Mouse (Mus musculus): Measurements from ENCODE around the gene Olfr1200.

Olfr1200 gene

DNA sequence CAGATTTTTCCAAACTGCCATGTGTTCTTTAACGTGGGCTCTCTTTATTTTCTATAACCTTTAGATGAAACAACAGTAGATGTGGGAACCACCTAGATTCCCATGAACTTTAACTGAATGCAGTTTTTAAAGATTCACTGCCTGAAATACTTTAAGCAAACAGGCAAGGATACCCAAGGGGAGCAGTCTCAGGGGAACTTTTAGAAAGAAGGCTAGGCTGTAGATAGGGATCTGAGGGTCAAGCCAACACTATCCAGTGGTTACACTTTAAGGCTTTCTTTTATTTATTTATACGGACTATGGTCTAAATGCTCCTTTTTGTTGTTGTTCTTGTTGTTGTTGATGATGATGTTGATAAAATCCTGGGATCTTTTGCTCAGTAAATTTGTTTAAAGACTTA lies at the start of gene Olfr1200:
TSS of gene Olfr1200 (minus strand) at position 101 of the 400 bp plus-strand sequence.
- DNase-seq (ENCODE audit: low read depth, low spot score) = no peak

DNA sequence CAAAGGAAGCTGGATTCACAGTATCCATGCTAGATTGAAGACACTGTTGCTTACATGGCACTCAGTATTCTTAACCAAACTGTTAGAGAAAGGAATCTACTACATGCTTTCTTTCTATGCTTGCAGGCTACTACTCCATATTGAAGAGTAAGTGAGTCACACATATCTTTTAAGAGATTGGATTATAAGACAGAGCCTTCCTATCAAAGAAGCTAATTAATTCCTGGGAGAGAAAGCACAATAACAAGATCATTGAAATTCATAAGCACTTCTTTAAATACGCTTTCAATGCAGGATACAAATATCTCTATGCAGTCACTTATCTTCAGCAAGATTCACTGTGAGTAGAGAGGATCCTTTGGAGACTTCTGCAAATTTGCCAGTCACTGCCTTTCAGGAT lies 43.9 kb upstream of the Olfr1200 start, which contains the start of gene Olfr1202:
TSS of gene Olfr1202 (plus strand) at position 301 of the 400 bp plus-strand sequence.
- DNase-seq (ENCODE audit: low read depth, low spot score) = no peak

DNA sequence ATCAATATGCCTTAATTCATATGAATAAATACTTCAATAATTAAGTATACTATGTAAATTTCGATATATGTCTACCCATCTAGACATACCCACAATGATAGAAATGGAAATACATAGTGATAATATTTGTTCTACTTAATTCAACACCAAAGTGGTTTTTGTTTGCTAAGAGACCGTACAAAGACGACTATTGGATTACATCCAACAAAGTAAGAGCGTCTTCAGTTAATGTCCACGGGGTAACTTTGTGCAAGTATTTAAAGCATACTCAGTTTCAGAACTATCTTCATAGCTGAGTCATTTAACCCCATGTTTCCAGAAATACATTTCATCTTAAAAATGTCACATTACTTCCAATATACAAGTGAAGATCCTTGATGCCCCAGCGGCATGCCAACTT lies 22.4 kb upstream of the Olfr1200 start, which contains the start of gene Olfr1201:
TSS of gene Olfr1201 (plus strand) at position 301 of the 400 bp plus-strand sequence.
- no peak for DNase-seq (ENCODE audit: low read depth, low spot score)

DNA sequence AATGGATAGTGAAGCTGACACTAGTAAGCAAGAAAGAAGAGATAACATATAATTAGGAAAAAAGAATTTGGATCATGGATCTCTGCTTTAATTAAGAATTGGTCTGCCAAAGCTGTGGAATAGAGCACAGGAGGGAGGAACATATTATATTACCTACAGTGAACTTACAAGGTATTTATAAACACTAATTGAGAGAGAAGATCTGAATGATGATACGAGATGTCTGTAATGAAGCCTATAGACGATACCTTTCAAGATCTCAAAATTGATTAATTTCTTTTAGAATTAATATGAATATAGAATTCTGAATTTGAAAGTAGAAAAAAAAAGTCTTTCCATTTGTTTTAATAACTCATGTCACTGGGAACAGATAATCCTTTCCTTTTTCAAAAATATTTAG lies 9.9 kb downstream of the Olfr1200 start, which contains the start of gene Olfr1199:
TSS of gene Olfr1199 (minus strand) at position 101 of the 400 bp plus-strand sequence.
- no peak for DNase-seq (ENCODE audit: low read depth, low spot score)

DNA sequence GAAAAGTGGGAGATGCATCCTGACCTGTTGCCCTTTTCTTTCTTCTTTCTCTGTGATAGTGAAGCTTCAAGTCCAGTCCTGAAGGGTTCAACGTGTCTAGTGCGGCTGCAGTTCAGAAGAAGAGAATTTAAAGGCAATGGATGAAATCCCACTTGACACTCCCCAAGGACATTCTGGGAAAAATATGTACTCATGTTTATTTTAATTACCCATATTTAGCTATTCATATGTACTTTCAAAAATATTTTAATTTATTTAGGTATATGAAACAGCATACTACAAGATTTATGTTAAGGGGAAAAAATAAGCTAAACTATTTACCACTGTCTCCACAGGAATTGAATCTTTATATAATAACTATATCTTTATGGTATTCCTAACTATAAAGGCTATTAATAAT lies 19.0 kb downstream of the Olfr1200 start, which contains the start of gene Olfr1198:
TSS of gene Olfr1198 (minus strand) at position 101 of the 400 bp plus-strand sequence.
- DNase-seq (ENCODE audit: low read depth, low spot score) = no peak

DNA sequence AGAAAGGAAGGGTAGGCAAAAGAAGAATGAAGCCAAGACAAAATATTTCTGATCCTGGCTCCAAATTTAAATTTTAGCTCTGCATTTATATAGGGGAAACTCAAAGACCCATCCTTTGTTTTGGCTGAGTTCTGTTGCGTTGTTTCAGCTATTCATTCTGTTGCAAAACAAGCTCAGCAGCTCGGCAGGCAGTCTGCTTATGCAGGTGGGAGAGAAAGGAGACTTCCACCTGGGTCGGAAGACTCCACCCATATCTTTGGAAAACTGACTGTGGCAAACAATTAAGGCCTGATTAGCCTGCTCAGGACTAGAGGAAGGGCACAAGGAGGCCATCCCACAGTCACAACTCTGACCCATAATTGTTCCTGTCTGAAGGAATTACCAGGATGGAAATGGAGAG lies 26.9 kb downstream of the Olfr1200 start:
- no peak for DNase-seq (ENCODE audit: low read depth, low spot score)

DNA sequence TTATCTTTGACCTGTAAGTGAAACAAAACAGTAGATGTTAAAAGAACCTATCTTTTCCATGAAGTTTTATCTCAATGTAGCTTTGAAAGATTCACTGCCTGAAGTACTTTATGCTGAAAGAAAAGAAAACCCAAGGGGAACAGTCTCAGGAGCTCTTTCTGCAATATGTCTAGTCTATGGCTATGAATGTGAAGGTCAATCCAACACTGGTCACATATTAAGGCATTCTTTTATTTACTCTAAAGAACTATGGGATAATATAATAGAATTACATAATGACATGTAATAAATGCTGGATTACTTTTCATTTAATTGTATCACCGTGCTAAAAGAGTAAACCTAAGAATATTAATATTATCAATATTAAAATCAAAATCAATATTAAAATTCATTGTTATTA lies 38.0 kb downstream of the Olfr1200 start, which contains the start of gene Olfr1197:
TSS of gene Olfr1197 (minus strand) at position 101 of the 400 bp plus-strand sequence.
- no peak for DNase-seq (ENCODE audit: low read depth, low spot score)

All from 3T3-L1 (cell line).